Mouse (Mus musculus): Measurements from ENCODE around the gene B3galt5. TPM values are rescaled to one million over a fixed set of nuclear protein-coding genes. Genes with fewer than 3 reads are reported as not detected.

Gene B3galt5
- polyA plus RNA-seq, 1 experiment from 2014 or later: not detected

- H3K27me3 ChIP-seq: no peaks in the 10 kb centered on the region
- peak; percentile 89 for ATAC-seq
- in situ Hi-C loops (cut with MboI; ENCODE audit: low pct_unique_long_range_greater_than_20kb): loop anchor here (5.0 to 25.0 kb wide), 4 partner anchors 106 to 926 kb away; partner anchors contain the start of gene Pcp4
- no peak for TF ChIP-seq CTCF (IDR thresholded peaks at IDR 0.05)
- ChIA-PET CTCF (interaction anchor here (1.0 to 1.7 kb wide), 4 partner anchors 16 to 310 kb away, joined by 3 to 4 read pairs (median 4); no protein-coding TSS in a partner anchor), POLR2A (no interaction called here)
- DNase-seq (ENCODE audit: low read depth, low spot score): no peak
Observed at GRCm38 (mm10) chr16:96361305-96362124, 125.9 kb downstream of the B3galt5 start.

- DNase-seq (ENCODE audit: low read depth, low spot score) (no peak), ATAC-seq (no peak)
- H3K27me3 ChIP-seq: no peaks in the 10 kb centered on the region
- CTCF ChIA-PET: interaction anchor here (1.5 to 2.6 kb wide), 2 partner anchors 22 to 37 kb away, joined by 4 to 10 read pairs; no protein-coding TSS in a partner anchor
- TF ChIP-seq CTCF (IDR thresholded peaks at IDR 0.05): no peak
- POLR2A ChIA-PET: interaction anchor here (1.3 to 1.7 kb wide), 2 partner anchors 22 to 26 kb away, joined by 3 to 4 read pairs; no protein-coding TSS in a partner anchor
- in situ Hi-C loops (cut with MboI; ENCODE audit: low pct_unique_long_range_greater_than_20kb): loop anchor here (5.0 to 25.0 kb wide), 4 partner anchors 104 to 924 kb away; partner anchors contain the start of gene Pcp4
Observed at GRCm38 (mm10) chr16:96362873-96363272, 127.3 kb downstream of the B3galt5 start.

- DNase-seq (ENCODE audit: low read depth, low spot score) (no peak), ATAC-seq (no peak)
- in situ Hi-C loops (cut with MboI; ENCODE audit: low pct_unique_long_range_greater_than_20kb): loop anchor here (5.0 to 25.0 kb wide), 4 partner anchors 104 to 924 kb away; partner anchors contain the start of gene Pcp4
- ChIA-PET POLR2A (interaction anchor here (1.3 to 1.7 kb wide), 2 partner anchors 22 to 26 kb away, joined by 3 to 4 read pairs; no protein-coding TSS in a partner anchor), CTCF (interaction anchor here (0.7 to 2.6 kb wide), 3 partner anchors 13 to 37 kb away, joined by 3 to 10 read pairs (median 4); no protein-coding TSS in a partner anchor)
- TF ChIP-seq CTCF (IDR thresholded peaks at IDR 0.05): no peak
- no peaks in the 10 kb centered on the region for H3K27me3 ChIP-seq
Observed at GRCm38 (mm10) chr16:96363277-96363676, 127.7 kb downstream of the B3galt5 start.

GRCm38 (mm10) chr16:96364870-96365269, 129.3 kb downstream of the B3galt5 start:
- H3K27me3 ChIP-seq: no peaks in the 10 kb centered on the region
- no peak for TF ChIP-seq CTCF (IDR thresholded peaks at IDR 0.05)
- in situ Hi-C loops (cut with MboI; ENCODE audit: low pct_unique_long_range_greater_than_20kb): loop anchor here (5.0 to 25.0 kb wide), 4 partner anchors 102 to 922 kb away; partner anchors contain the start of gene Pcp4
- ChIA-PET CTCF (interaction anchor here (0.9 to 2.6 kb wide), 3 partner anchors 17 to 24 kb away, joined by 3 to 10 read pairs (median 3); no protein-coding TSS in a partner anchor), POLR2A (interaction anchor here (0.7 to 1.2 kb wide), 2 partner anchors 13 to 33 kb away, joined by 3 to 4 read pairs; no protein-coding TSS in a partner anchor)
- no peak for DNase-seq (ENCODE audit: low read depth, low spot score)
- no peak for ATAC-seq

Other genes starting within 250 kb of the B3galt5 start
- gene Psmg1, start 244.8 kb upstream of the B3galt5 start, polyA plus RNA-seq (2021): 52.6 TPM
- gene Brwd1, start 153.3 kb upstream of the B3galt5 start, polyA plus RNA-seq (2021): 46.6 TPM
- gene Hmgn1, start 108.1 kb upstream of the B3galt5 start, polyA plus RNA-seq (2021): 522 TPM
- gene Wrb, start 90.4 kb upstream of the B3galt5 start, polyA plus RNA-seq (2021): 36.9 TPM
- 2.7 TPM for gene Lca5l, start 43.5 kb upstream of the B3galt5 start, polyA plus RNA-seq (2021)
- 0.41 TPM for gene Sh3bgr, start 35.4 kb upstream of the B3galt5 start, polyA plus RNA-seq (2021)
- 1.9 TPM for gene Itgb2l, start 207.8 kb downstream of the B3galt5 start, polyA plus RNA-seq (2021)
- gene Pcp4, start 231.8 kb downstream of the B3galt5 start, polyA plus RNA-seq (2021): 3.9 TPM

Measured in Patski (cell line).